Mouse (Mus musculus): ENCODE data around the gene Gstm5.
"Not testable (repeated sequence)": the region's sequence is repeated elsewhere in the genome, so short reads cannot be mapped to it uniquely, and the experiment has no call there.

The Gstm5 gene

DNA sequence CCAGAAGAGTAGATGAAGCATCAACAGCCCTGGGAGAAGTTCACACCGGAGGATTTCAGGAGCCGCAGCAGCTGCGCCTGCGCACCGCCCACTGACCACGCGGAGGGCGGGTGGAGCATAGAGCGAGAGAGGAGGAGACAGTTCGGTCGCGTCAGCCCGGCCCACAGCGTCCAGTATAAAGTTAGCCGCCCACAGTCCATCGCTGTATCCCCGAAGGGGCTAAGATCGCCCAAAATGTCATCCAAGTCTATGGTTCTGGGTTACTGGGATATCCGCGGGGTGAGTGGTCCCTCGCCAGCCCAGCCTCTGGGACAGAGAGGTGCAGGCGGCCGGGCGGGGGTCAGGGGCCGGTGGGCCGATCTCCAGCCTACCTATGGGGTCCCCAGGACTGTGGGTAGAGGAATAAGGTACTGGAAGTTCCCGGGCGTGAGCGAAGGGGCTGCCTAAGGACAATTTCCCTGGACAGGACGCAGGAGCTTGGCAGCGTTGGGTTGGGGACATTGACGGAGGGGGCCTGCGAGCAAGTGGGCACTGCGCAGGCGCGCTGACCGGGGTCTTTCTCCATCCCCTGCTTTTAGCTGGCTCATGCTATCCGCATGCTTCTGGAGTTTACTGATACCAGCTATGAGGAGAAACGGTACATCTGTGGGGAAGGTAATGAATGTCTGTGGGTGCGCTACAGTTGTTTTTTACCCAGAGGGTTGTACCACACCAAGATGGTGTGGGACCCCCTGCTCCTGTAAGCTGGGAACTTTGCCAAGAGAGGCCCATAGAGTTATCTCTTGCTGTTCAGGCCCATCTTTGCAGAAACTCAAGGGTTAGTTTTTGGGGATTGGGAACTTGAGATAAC is at the start of gene Gstm5:
Gene Gstm5 (plus strand): TSS at position 102 of the 850 bp plus-strand sequence.
- DNase-seq (ENCODE audit: low spot score in 2 of 2), result peak; percentile 71 to 80

DNA sequence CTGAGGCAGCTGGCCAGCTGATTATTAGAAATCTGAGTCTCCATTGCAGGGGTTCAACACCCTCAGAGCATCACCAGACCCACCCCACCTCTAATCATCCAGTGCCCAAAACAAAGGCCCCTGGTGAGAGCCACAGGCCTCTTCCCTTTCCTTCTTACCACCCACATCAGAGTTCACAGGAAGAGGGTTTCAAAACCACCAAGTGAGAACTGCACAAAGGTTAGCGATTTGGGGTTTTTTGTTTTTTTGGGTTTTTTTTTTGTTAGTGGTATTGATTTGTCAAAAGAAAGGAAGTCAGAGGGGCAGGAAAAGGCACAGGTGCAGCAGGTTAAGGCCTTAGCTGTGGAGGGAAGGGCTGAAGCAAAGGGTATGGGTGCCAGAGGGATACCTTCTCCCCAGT is 49.4 kb upstream of the Gstm5 start:
- DNase-seq (ENCODE audit: low spot score in 2 of 2), result no peak

- no peak for DNase-seq (ENCODE audit: low spot score in 2 of 2)
These were observed 48.8 kb upstream of the Gstm5 start for GRCm38 (mm10) chr3:107846835-107847234.

DNA sequence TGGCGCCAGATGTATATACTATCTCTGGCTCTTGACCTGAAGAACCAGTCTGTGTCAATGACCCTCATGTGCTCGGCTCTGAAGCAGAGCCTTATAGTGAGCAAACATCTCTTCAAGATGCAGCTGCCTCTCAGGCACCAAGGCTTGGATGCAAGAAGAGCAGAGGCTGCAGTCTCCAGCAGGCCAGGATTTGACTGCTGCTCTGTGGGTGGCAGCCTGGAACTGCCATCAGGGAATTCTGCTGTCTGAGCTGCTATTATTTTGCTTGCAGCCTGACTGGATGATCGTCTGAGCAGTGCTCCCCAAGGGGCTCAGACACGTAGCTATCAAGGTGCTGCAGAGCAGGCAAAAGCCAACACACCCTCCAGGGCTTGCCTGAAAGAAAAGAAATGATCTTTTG is 47.5 kb upstream of the Gstm5 start:
- no peak for DNase-seq (ENCODE audit: low spot score in 2 of 2)

DNA sequence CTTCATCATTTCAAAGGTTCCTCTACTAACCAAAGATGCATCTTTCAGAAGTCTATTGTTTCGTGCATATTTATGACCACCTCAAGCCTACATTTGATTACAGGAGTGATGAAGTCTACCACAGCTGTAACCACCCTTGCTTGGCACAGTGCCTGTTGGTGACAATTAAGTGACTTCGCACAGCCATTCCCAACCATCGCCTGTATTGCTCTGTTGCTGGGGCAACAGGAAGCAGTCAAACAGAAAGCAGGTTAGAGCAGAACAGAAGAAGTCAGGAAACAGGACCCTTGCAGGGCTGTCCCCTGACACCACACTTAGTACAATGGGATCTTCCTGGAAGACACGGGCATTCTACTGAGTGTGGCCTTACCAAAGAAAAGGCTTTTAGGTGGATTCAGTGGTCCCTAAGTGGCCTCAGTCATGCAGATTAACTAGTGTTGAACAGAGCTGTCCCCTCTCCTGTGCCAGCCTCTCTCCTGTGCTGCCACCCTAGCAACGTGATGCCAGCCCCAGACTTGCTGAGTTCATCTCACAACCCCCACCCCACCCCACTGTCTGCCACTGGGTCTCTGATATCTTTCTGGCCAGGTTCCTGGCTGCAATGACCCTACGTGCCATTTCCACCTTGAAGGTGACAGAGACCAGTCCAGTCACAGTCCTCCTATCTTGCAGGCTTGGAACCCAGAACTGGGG is 46.5 kb upstream of the Gstm5 start:
- no peak for DNase-seq (ENCODE audit: low spot score in 2 of 2)

GRCm38 (mm10) chr3:107849693-107850031 is 46.0 kb upstream of the Gstm5 start:
- no peak for DNase-seq (ENCODE audit: low spot score in 2 of 2)

DNA sequence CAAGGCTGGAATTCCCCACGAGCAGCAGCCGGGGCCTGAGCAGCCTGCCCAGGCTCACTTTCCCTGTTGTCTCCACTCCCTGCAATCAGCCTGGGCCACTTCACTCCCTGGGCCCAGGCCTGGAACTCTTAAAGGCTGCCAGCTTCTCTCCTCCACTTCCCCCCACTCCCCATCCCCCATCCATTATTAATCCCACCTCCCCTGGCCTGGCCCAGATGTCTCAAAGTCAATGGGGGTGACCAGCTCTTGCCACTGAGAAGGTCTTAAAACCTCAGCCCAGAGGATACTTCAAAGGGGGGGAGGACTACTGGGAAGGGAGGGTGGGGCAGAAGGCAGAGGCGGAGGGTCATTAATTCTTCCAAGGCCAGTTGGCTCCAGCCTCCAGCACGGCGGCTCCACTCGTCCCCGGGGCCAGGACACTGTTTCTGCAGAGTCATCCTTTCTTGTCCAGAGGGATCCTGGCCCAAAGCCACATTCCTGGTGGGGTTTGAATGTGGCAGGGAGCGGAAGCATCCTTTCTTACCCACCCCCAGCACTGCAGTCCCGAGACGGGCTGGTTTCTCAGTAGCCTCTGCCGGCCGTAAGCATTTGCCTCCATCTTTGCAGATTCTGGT is 45.1 kb upstream of the Gstm5 start:
- DNase-seq (ENCODE audit: low spot score in 2 of 2), result peak in 1 of 2 experiments; percentile 46

- DNase-seq (ENCODE audit: low spot score in 2 of 2), result no peak
These were observed 42.8 kb upstream of the Gstm5 start for GRCm38 (mm10) chr3:107852786-107853185.

GRCm38 (mm10) chr3:107853232-107854181 is 42.1 kb upstream of the Gstm5 start:
- no peak for DNase-seq (ENCODE audit: low spot score in 2 of 2)

DNA sequence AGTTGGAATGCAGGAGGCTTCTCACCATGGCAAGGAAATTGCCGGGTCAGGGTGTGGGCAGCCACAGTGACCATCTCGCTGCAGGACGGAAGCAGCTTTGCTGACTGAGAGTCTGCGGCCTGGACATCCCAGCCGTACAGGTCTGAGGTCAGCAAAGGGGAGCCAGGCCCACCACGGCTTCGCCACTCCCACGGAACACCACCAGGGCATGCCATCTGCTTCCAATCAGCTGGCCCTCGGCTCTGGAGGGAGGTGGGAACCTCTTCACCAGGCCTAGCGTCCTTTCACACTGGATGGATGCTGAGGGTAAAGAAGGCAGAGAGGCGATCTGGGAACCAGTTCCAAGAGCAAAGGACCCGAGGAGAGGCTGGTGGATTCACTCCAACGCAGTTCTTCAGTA is 40.3 kb upstream of the Gstm5 start:
- DNase-seq (ENCODE audit: low spot score in 2 of 2), result no peak

GRCm38 (mm10) chr3:107857646-107858045 is 38.0 kb upstream of the Gstm5 start:
- DNase-seq (ENCODE audit: low spot score in 2 of 2), result no peak

DNA sequence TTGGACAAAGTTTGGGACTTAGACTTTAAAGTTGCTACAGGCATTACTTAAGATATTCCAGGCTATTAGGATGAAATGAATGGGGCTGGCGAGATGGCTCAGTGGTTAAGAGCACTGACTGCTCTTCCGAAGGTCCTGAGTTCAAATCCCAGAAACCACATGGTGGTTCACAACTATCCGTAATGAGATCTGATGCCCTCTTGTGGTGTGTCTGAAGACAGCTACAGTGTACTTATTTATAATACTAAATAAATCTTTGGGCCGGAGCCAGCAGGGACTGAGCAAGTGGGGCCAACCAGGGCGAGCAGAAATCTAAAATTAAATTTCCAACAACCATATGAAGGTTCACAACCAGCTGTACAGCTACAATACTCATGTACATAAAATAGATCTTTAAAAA is 34.1 kb upstream of the Gstm5 start:
- not testable (repeated sequence) for DNase-seq (ENCODE audit: low spot score in 2 of 2)

DNA sequence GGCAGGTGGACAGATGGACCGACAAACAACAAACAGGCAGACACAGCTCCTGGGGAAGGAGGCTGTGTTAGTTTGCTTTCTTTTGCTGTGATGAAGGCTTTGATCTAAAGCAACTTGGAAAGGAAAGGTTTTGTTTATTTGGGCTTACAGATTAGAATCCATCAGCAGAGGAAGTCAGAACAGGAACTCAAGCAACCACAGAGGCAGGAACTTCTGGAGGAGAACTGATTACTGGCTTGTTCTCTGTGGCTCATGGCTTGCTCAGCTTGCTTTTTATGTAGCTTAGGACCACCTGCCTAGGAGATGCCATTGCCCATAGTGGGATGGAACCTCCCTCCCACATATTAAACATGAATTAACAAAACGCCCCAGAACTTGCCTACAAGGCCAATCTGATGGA is 33.1 kb upstream of the Gstm5 start:
- DNase-seq (ENCODE audit: low spot score in 2 of 2), result no peak

DNA sequence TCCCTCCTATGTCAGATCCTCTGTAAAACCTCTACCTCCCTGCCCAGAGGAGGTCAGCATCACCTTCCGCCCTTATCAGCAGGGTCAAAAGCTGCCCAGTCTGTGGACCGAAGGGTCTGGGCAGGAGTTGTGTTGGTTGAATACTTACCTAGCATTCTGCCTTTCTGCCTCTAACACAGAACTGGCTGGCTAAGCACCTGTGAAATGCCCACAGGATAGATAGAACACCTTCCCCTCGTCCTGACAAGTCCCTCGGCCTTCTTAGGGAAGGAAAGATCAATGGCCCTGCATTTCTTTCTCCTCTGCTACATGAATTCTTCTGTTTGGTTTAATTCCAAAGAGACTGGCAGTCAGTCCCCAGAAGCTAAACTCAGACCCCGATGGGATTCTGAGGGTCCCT is 32.1 kb upstream of the Gstm5 start:
- DNase-seq (ENCODE audit: low spot score in 2 of 2), result no peak

- DNase-seq (ENCODE audit: low spot score in 2 of 2), result peak; percentile 88 to 89
These were observed 31.6 kb upstream of the Gstm5 start for GRCm38 (mm10) chr3:107863898-107864603.

DNA sequence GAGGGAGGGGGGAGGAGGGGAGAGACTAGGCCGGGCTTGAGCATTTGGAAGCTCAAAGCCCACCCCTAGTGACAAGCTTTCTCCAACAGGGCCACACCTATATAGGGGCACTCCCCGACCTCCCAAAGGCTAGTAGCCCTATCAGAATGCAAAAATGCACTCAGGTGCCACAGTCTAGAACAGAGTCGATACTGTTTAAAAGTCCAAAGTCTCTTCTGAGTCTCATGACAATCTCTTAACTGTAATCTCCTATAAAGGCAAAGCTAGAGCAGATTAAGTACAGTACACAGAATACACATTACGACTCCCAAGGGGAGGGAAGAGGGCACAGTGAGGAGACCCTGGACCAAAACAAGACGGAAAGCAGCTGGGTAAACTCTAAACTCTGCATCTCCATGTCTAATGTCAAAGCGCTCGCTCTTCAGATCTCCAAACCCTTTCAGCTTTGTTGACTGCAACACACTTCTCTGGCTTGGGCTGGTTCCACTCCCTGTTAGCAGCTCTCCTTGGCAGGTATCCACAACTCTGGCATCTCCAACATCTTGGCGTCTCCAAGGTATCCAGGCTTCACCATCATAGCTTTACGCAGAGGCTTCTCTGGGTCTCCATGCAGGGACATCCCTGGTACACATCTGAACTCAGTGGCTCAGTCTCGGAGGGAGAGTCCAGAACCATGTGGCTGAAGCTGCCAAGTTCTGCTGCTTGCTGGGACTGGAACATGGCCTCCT is 30.1 kb upstream of the Gstm5 start:
- no peak for DNase-seq (ENCODE audit: low spot score in 2 of 2)

GRCm38 (mm10) chr3:107867086-107867485 is 28.5 kb upstream of the Gstm5 start:
- DNase-seq (ENCODE audit: low spot score in 2 of 2), result peak; percentile 77 to 86

DNA sequence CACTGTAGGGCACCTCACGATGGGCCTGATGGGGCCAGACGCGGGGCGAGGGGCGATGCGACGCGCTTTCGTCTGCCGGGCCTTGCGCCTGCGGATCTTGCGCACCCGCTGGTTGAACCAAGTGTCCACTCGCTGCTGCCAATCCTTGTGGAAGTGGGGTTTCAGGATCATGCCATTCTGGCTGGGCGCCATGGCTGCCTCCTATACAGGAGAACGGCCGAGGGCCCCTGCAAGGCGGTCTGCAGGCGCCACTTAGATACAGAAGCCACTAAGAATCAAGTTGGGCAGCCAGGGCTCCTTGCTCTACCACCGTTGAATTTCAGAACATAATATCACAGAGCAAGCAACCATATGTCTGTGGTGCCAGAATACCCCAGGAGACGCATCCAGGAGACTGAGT is 27.2 kb upstream of the Gstm5 start:
- DNase-seq (ENCODE audit: low spot score in 2 of 2), result no peak

GRCm38 (mm10) chr3:107869097-107869496 is 26.5 kb upstream of the Gstm5 start:
- DNase-seq (ENCODE audit: low spot score in 2 of 2), result no peak

- no peak for DNase-seq (ENCODE audit: low spot score in 2 of 2)
These were observed 25.7 kb upstream of the Gstm5 start for GRCm38 (mm10) chr3:107869925-107870324.
